Mouse (Mus musculus): ENCODE results near the gene Ift81. TPM values are rescaled to one million over a fixed set of nuclear protein-coding genes. Genes with fewer than 3 reads are reported as not detected.
"Not testable (repeated sequence)": the region's sequence is repeated elsewhere in the genome, so short reads cannot be mapped to it uniquely, and the experiment has no call there.

Gene Ift81
- 35.3 and 42.2 TPM in 2 replicates for polyA plus RNA-seq (2016; fragmentation: Nextera tagmentation; extraction: Ambion mirVana)

DNA sequence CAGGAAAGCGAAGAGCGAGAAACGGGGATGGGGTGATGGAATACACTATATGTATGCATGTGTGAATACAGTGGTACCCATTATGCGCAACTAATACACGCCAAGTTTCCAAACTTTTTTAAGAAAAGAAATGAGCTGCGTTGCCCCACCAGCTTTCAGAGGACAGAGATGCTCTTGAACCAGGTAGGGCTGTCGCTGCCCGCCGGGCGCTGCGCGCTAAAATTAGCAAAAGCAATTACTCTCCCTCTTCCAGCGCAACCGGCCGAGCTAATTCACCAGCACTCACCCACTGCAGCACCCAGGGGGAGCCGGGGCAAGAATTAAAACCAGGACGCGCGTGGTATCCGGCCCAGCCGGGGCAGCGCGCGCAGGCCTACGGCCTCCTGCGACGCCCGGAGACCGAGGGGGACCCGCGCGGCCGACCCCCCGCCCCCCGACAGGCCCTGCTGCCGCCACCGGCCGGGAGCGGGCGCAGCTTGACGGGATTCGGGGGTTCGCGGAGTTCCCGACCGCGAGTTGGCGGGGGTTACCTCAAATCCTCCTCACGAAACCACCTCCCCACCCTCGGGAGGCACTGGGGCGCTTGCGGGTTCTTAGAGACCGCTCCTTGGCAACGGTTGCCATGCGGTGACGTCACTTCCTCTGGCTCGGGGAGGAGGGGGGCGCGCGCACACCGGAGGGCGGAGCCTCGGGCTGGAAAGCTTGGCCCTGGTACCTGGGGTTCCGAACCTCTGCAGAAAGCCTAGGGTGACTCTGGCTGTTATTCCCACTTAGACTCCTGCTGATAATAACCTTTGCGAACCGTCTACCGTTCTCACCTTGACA lies at the start of gene Ift81:
Ift81 (minus strand) TSS at position 611 of the 825 bp plus-strand sequence.
- peaks cover 17% of the 10 kb centered on the region for H3K36me3 ChIP-seq
- H3K9me3 ChIP-seq (replicated peaks): no peaks in the 10 kb centered on the region
- 2% methylated on average over 67 of the region's 67 CpGs for WGBS
- peak within 1 kb of the TSS; percentile 86 for H3K4me3 ChIP-seq
- peak within 1 kb of the TSS; percentile 99 for H3K27ac ChIP-seq
- H3K27me3 ChIP-seq (ENCODE audit: low read depth, poor library complexity, severe bottlenecking): no peaks in the 10 kb centered on the region
- peaks cover 34% of the 10 kb centered on the region for H3K4me1 ChIP-seq
- peak; percentile 99 for DNase-seq (ENCODE audit: low spot score)

DNA sequence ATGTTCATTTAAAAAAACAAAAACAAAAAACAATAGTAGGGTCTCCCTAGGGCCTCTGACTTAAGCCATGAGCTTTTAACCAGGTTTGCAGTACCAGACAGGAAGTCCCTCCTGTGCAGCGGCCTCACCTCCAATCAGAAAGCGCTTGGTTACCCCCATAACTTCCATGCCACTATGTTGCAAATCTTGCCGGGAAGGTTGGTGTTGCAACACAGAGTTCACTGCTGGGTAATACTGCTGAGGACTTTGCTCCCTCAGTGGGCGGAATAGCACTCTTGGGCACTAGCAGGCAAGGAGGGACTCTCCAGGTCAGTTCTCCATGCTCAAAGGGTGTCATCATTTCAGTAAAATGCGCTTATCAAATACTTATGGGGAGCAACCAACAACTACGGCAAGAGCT lies 48.2 kb upstream of the Ift81 start:
- Histone ChIP-seq H3K27ac (no peak overlapping the region), H3K4me3 (no peak overlapping the region), H3K27me3 (ENCODE audit: low read depth, poor library complexity, severe bottlenecking) (no peaks in the 10 kb centered on the region), H3K4me1 (peaks cover 11% of the 10 kb centered on the region), H3K9me3 (replicated peaks) (no peaks in the 10 kb centered on the region), H3K36me3 (no peaks in the 10 kb centered on the region)
- DNase-seq (ENCODE audit: low spot score): no peak
- WGBS: 93% methylated on average over 6 of the region's 6 CpGs

DNA sequence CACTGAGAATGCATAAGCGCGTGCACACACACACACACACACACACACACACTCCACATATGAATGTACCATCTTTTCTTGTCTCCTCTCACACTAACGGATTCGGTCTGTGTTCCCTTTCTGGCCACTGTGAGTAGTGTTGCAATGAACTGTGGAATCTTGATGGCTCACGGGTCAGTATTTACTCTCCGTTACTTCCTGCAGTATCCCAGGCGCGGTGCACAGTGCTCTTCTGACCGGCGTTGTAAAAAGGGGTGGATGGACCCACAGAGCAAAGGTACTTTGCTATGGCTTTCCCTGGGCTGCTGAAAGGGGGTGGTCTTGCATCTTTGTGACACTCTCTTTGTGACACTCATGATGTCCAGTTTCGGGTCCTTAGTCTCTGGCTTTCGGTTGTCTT lies 42.5 kb upstream of the Ift81 start:
- H3K36me3 ChIP-seq: no peaks in the 10 kb centered on the region

DNA sequence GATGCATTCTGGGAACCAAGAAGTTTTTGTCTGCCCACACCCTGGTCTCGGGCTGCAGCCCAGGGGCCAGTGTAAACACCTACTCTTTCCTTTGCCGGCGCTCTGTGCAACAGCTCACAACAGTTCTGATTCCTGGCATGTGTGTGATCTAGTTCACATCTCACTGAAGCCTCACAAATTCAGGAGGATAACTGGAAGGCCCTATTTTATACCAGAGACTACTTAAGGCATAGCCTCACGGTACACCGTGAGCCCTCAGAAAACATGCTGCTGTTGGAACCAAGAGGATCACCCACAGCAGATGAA lies 39.9 kb upstream of the Ift81 start:
- H3K27me3 ChIP-seq (ENCODE audit: low read depth, poor library complexity, severe bottlenecking): no peaks in the 10 kb centered on the region
- peak overlapping the region; percentile 73 for H3K27ac ChIP-seq
- H3K9me3 ChIP-seq (replicated peaks): no peaks in the 10 kb centered on the region
- H3K36me3 ChIP-seq: no peaks in the 10 kb centered on the region
- 66% methylated on average over 5 of the region's 5 CpGs for WGBS
- no peak for DNase-seq (ENCODE audit: low spot score)
- no peak overlapping the region for H3K4me3 ChIP-seq
- H3K4me1 ChIP-seq: peaks cover 15% of the 10 kb centered on the region

More for the DNA sequence above, 42.5 kb upstream of the Ift81 start:
- H3K27ac ChIP-seq: no peak overlapping the region
- H3K27me3 ChIP-seq (ENCODE audit: low read depth, poor library complexity, severe bottlenecking): no peaks in the 10 kb centered on the region
- no peak overlapping the region for H3K4me3 ChIP-seq
- no peak for DNase-seq (ENCODE audit: low spot score)
- 90% methylated on average over 12 of the region's 12 CpGs for WGBS
- H3K9me3 ChIP-seq (replicated peaks): no peaks in the 10 kb centered on the region
- H3K4me1 ChIP-seq: peaks cover 15% of the 10 kb centered on the region

DNA sequence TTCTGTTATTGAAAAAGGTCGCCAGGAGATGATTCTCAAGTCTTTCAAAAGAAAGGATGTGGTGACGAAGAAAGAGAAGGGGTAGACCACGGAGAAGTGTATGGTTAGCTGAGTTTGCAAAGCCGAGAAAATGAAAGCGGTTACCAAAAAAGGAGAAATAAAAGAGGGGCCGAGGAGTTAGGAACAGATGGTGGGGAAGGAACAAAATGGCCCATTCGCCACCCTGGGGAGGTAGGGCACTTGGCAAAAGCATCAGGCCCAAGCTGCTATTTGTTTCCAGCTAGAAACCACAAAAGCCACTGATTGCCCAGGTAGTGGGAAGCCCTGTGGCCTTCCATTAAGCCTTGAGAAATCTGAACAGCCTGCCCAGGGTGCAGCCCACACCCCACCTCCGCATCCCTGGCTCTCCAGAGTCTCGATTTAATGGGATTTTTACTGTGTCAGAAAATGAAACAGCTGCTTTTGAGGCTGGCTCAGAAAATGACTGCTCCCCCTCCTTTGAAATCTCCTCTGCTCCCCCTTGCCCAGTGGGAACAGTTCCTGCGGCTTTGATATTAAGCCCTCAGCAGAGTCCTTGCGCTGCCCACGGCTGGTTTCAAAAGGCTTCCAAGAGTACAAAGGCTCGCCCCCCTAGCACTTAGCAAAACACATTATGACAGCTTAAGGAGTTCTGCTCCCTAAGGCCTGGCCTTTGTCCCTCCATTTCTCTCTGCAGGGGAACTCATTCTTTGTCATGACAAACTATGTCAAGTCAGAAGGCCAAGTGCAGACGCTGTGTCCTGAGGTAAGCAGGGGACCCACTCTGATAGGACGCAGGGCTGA lies 39.3 kb upstream of the Ift81 start:
- no peaks in the 10 kb centered on the region for H3K9me3 ChIP-seq (replicated peaks)
- WGBS: 59% methylated on average over 15 of the region's 15 CpGs
- peak overlapping the region; percentile 73 for H3K27ac ChIP-seq
- H3K27me3 ChIP-seq (ENCODE audit: low read depth, poor library complexity, severe bottlenecking): no peaks in the 10 kb centered on the region
- peaks cover 15% of the 10 kb centered on the region for H3K4me1 ChIP-seq
- no peak overlapping the region for H3K4me3 ChIP-seq
- H3K36me3 ChIP-seq: no peaks in the 10 kb centered on the region
- no peak for DNase-seq (ENCODE audit: low spot score)

DNA sequence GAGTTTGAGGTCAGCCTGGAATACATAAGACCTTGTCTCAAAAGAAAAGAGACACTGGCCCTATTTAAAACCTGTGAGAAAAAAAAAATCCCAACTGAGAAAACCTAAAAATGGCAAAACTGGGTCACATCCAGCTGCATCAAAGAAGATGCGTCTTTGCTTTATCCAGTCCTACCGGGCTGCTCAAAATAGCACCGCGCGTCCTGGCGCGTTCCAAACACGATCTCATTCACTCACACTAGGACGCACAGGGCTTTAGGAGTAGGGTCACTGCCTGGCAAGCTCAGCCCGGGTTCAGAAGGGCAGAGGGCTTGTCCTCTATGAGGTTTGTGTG lies 38.8 kb upstream of the Ift81 start:
- peak overlapping the region; percentile 73; the same call in 1 of the 2 replicates for H3K27ac ChIP-seq
- no peak for DNase-seq (ENCODE audit: low spot score)
- peaks cover 15% of the 10 kb centered on the region for H3K4me1 ChIP-seq
- H3K9me3 ChIP-seq (replicated peaks): no peaks in the 10 kb centered on the region
- H3K27me3 ChIP-seq (ENCODE audit: low read depth, poor library complexity, severe bottlenecking): no peaks in the 10 kb centered on the region
- WGBS: 82% methylated on average over 10 of the region's 10 CpGs
- no peak overlapping the region for H3K4me3 ChIP-seq
- H3K36me3 ChIP-seq: no peaks in the 10 kb centered on the region

DNA sequence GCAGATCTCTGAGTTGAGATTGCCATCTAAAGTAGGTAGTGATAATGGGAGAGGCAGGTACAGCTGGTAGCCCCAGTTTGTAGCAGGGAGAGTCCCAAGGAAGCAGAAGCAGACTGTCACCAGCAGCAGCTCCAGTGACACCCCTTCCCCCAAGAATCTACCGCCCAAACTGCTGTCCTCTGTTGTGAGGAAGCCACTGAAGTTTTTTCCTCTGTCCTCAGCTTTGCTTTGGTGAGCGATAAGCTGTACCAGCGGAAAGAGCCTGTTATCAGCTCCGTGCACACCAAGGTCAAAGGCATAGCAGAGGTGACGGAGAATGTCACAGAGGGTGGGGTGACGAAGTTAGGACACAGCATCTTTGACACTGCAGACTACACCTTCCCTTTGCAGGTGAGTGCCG lies 38.2 kb upstream of the Ift81 start:
- Histone ChIP-seq H3K4me1 (peaks cover 15% of the 10 kb centered on the region), H3K27ac (no peak overlapping the region), H3K27me3 (ENCODE audit: low read depth, poor library complexity, severe bottlenecking) (no peaks in the 10 kb centered on the region), H3K9me3 (replicated peaks) (no peaks in the 10 kb centered on the region), H3K36me3 (no peaks in the 10 kb centered on the region), H3K4me3 (no peak overlapping the region)
- DNase-seq (ENCODE audit: low spot score): no peak
- WGBS: 81% methylated on average over 7 of the region's 7 CpGs

DNA sequence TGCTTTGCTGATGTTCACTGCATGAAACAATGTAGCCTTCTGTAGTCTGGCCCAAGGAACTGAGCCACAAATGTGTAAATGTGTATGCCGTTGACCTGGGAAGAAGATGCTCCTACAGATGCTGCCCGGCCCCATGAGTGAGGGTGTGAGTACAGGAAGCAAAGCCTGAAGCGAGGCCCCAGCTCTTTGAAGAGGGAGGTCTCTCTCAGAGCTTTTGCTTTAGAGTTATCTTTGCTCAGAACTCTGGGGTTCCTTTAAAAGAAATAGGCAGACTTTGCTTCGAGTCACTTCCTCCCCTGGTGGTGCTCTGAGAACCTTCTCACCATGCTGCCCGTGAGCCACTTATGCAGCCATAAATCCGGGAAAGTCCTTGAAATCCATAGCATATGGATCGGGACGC lies 35.8 kb upstream of the Ift81 start:
- H3K9me3 ChIP-seq (replicated peaks): no peaks in the 10 kb centered on the region
- H3K27ac ChIP-seq: no peak overlapping the region
- H3K4me1 ChIP-seq: peaks cover 15% of the 10 kb centered on the region
- DNase-seq (ENCODE audit: low spot score): no peak
- H3K36me3 ChIP-seq: no peaks in the 10 kb centered on the region
- no peaks in the 10 kb centered on the region for H3K27me3 ChIP-seq (ENCODE audit: low read depth, poor library complexity, severe bottlenecking)
- H3K4me3 ChIP-seq: no peak overlapping the region
- 87% methylated on average over 8 of the region's 8 CpGs for WGBS

DNA sequence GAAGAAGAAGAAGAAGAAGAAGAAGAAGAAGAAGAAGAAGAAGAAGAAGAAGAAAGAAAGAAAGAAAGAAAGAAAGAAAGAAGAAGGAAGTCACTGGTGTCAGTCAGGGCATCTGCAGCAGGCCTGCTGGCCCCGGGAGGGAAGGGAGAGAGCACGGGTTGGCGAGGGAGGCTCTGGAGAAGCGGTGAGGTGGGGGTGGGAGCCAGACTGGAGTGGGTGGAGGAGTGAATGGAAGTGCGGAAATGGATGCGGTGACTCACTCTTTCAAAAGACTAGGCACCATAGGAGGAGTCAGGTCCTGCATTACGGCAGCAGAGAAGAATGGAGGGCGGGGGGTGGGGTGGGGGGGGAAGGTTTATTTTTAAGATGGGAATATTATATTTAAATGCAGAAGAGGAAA lies 34.9 kb upstream of the Ift81 start:
- 85% methylated on average over 8 of the region's 8 CpGs for WGBS

DNA sequence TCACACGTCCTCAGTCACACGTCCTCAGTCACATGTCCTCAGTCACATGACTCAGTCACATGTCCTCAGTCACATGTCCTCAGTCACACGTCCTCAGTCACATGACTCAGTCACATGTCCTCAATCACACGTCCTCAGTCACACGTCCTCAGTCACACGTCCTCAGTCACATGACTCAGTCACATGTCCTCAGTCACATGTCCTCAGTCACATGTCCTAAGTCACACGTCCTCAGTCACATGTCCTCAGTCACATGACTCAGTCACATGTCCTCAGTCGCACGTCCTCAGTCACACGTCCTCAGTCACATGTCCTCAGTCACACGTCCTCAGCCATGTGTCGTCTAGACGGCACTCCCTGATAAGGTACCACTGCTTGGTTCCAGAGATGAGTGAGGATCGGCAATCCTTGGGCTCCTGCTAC lies 33.6 kb upstream of the Ift81 start:
- not testable (repeated sequence) for DNase-seq (ENCODE audit: low spot score); H3K27me3 ChIP-seq (ENCODE audit: low read depth, poor library complexity, severe bottlenecking); H3K4me3 ChIP-seq; H3K36me3 ChIP-seq; H3K27ac ChIP-seq; H3K4me1 ChIP-seq; H3K9me3 ChIP-seq (replicated peaks)
- WGBS: 93% methylated on average over 14 of the region's 14 CpGs

More for the DNA sequence above, 34.9 kb upstream of the Ift81 start:
- Histone ChIP-seq H3K27ac (no peak overlapping the region), H3K4me1 (peaks cover 15% of the 10 kb centered on the region), H3K27me3 (ENCODE audit: low read depth, poor library complexity, severe bottlenecking) (no peaks in the 10 kb centered on the region), H3K4me3 (no peak overlapping the region), H3K9me3 (replicated peaks) (no peaks in the 10 kb centered on the region), H3K36me3 (no peaks in the 10 kb centered on the region)
- no peak for DNase-seq (ENCODE audit: low spot score)

DNA sequence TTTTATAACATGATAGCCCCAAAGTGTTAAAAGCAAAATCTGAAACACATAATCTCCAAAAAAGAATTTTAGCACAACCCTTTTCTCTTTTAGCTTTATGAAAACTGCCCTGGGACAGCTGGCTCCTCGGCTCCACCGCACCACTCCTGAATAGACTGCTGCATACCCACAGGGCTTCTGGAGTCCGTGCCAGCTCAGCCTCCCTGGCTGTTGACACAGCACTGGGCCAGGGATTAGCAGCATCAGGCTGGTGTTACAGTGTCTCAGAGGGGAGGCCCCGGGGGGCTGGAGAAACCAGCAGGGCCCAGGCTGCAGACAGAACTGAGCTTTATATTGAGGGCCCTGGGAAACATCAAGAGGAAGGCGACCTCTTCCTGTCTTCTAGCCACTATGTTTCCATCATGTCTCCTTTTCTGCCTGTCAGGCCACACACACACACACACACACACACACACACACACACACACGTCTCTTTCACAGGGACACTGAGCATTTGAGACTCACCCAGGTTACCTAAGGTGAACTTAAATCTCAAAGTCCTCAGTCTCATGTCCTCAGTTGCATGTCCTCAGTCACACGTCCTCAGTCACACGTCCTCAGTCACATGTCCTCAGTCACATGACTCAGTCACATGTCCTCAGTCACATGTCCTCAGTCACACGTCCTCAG lies 33.1 kb upstream of the Ift81 start:
- WGBS: 81% methylated on average over 9 of the region's 9 CpGs
- H3K27ac ChIP-seq: no peak overlapping the region

GRCm38 (mm10) chr5:122646050-122646449 lies 31.7 kb upstream of the Ift81 start:
- 88% methylated on average over 11 of the region's 11 CpGs for WGBS
- no peaks in the 10 kb centered on the region for H3K9me3 ChIP-seq (replicated peaks)
- H3K4me3 ChIP-seq: no peak overlapping the region
- no peaks in the 10 kb centered on the region for H3K27me3 ChIP-seq (ENCODE audit: low read depth, poor library complexity, severe bottlenecking)
- H3K4me1 ChIP-seq: 0 out of 2 replicates have a peak, but pooled peaks cover 7% of the 10 kb centered on the region
- H3K27ac ChIP-seq: no peak overlapping the region
- DNase-seq (ENCODE audit: low spot score): no peak
- H3K36me3 ChIP-seq: no peaks in the 10 kb centered on the region

More for the DNA sequence above, 33.1 kb upstream of the Ift81 start:
- H3K4me1 ChIP-seq: 0 out of 2 replicates have a peak, but pooled peaks cover 7% of the 10 kb centered on the region
- H3K9me3 ChIP-seq (replicated peaks): no peaks in the 10 kb centered on the region
- H3K27me3 ChIP-seq (ENCODE audit: low read depth, poor library complexity, severe bottlenecking): no peaks in the 10 kb centered on the region
- no peak for DNase-seq (ENCODE audit: low spot score)
- H3K36me3 ChIP-seq: no peaks in the 10 kb centered on the region
- no peak overlapping the region for H3K4me3 ChIP-seq

DNA sequence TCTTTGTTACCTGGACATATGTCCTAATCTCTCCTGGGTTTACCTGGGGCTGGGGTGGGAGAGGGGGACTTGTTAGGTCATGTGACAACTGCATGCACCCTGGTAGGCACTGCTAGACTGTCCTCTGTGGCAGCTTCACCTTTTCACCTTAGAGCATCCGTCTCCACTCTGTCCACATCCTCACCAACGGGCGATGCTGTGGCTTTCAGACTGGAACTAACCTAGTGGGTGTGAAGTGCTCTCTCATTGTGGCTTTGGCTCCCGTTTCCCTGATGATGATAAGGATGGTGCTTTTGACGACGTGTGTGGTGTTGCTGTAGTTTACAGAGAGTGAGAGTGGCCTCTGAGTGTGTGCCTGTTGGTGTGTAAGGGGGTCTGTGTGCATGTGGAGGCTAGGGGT lies 31.0 kb upstream of the Ift81 start:
- DNase-seq (ENCODE audit: low spot score): no peak

More for the DNA sequence above, 31.0 kb upstream of the Ift81 start:
- Histone ChIP-seq H3K4me3 (no peak overlapping the region), H3K4me1 (0 out of 2 replicates have a peak, but pooled peaks cover 7% of the 10 kb centered on the region), H3K36me3 (no peaks in the 10 kb centered on the region), H3K27ac (no peak overlapping the region), H3K27me3 (ENCODE audit: low read depth, poor library complexity, severe bottlenecking) (no peaks in the 10 kb centered on the region), H3K9me3 (replicated peaks) (no peaks in the 10 kb centered on the region)
- 88% methylated on average over 6 of the region's 6 CpGs for WGBS
